Mouse (Mus musculus) layer of hippocampus, adult 9-11 months (tissue): ENCODE data around the gene Tubg1.

Source experiments
- DNase-seq: peaks from one replicate; pipeline ENCODE4 v3.0.0; 2022

The Tubg1 gene

GRCm38 (mm10) chr11:101167211-101167962 is 47.6 kb downstream of the Tubg1 start:
- no peak for DNase-seq

- DNase-seq: no peak
Measured at GRCm38 (mm10) chr11:101167963-101168300, 48.2 kb downstream of the Tubg1 start.

DNA sequence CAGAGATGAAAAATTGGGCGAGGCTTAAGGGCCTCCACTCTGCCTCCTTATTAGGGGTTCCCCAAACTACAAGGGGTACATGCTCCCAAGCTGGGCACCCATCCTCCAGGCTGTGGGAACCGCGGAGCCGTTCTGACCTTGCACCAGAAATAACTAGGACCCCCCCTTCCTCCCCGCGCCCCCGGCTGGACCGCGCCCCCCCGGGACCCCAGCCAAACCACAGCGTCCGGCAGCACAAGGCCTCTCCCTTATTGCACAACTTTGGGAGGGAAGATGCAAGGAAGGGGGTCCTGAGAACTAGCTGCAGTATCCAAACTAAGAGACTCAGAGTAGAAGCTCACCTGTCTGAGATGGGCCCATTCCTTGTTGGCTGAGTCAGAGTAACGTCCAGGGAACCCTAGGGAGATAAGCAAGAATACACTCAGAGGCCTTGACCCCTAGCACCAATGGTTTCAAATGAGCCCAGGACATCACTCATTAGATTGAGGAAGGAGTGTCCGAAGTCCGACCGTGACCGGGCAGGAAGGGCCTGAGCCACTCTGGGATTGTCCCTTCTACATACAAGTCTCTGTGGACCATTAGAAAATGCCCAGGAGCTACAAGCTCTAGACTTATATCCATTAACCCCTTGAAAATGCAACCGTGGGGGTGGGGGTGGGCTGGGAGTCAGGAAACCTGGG is 48.7 kb downstream of the Tubg1 start:
- DNase-seq: no peak

- no peak for DNase-seq
Measured at GRCm38 (mm10) chr11:101169301-101170107, 49.8 kb downstream of the Tubg1 start.

DNA sequence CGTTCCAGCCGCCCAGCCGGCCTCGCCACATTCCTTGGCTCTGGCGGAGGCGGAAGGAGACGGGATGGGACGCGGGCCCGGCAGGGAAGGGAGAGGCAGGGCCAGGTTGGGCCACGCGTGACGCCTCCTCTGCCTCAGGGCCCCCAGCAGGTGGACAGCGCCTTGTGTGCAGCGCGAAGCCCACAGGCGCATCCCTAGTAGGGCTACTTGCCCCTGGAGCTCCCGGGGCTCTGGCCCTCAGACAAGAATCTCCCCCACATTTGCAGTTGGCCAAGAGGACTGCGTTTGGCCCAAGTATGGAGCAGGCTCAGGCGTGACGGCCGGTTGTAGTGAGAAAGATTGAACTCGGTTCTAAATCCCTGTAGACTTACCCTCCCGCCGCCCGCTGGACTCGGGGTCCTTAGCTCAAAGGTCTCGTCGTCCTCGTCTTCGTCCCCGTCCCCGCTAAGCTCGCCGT is 50.6 kb downstream of the Tubg1 start, which contains the start of gene Cntnap1:
TSS of gene Cntnap1 (plus strand) at position 170 of the 457 bp plus-strand sequence.
- no peak for DNase-seq

- peak; percentile 99 for DNase-seq
Measured at GRCm38 (mm10) chr11:101170811-101171610, 51.3 kb downstream of the Tubg1 start, which contains the start of gene Plekhh3. Gene Plekhh3, minus strand, starts transcription at chr11:101171351.

DNA sequence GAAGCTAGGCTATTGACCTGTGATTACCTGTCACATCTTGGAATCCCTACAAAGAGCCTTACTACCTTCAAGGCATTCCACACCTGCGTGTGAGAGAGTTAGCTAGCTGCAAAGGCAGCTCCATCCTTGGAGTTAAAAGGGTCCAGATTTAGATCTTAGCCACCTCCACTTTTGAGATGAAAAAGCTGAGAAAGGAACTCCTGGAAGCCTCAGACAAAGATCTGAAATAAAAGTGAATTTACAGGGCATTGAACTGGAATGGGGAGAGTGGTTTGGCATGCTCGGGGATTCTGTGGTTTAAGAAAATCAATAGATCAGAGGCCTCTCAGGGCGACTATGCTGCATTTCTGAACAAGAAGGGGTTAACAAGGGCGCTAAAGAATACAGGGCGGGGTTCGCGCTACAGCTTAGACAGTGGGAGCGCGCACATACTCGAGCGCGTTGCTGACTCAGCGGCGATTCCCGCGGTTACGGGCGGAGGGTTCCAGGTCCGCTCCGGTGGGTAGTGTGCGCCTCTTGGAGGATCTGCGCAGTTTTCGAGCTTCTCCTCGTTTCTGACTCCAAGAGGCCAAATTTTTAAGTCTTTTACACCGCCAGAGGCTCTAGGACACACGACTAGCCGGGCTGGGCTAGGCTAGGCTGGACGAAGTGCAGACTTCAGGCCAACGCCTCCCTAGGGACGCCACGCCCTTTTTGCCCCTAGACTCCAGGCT is 52.1 kb downstream of the Tubg1 start:
- peak; percentile 61 for DNase-seq

GRCm38 (mm10) chr11:101172434-101172815 is 52.7 kb downstream of the Tubg1 start:
- no peak for DNase-seq

GRCm38 (mm10) chr11:101173112-101173511 is 53.4 kb downstream of the Tubg1 start:
- DNase-seq: no peak

DNA sequence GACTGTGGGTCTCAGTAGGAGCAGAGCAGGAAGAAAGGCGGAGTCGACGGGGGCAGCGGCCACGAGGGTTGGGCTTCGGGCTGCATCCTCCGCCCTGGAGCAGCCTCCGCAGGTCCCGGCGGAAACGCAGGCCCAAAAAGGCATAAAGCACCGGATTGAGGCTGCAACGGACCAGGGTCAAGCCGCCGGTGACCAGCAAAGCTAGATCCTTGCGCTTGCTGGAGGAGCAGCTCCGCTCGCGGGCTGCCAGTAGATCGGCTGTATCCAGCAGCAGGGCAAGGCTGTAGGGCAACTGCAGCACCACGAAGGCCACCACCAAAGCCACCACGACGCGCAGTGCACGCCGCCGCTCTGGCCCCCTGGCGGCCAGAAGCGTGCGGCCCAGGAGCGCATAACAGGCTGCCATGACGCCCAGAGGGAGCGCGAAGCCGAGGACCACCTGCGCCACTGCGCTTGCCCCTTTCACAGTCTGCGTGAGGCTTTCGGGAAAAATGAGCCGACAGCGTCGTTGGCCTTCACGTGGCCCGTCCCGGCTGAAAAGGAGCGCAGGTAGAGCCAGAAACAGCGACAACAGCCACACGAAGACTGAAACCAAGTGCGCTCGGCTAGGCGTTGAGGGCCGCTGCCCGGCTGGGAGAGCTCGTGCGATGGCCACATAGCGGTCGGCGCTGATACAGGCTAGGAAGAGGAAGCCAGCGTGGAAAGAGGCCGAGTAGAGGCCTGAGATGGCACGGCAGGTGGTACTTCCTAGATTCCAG is 54.1 kb downstream of the Tubg1 start:
- DNase-seq: no peak

DNA sequence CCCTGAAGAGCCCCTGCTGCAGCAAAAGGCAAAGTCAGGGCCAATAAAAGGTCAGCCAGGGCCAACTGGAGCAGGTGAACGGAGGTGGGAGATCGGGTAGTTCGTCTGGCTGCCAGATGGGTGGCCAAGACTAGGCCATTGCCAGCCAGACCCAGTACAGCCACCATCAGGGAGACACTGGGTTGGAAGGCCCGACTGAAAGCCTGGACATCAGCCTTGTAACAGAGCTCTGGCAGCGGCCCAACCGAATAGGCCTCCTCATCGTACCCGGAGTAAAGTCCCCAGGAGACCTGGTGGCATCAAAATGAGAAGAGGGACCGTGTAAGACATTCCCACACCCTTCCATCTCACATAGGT is 54.6 kb downstream of the Tubg1 start:
- no peak for DNase-seq

GRCm38 (mm10) chr11:101174851-101175628 is 55.3 kb downstream of the Tubg1 start, which contains the start of gene Ccr10:
Gene Ccr10, minus strand, starts transcription at chr11:101175443.
- DNase-seq: no peak

- peak; percentile 61 for DNase-seq
Measured at GRCm38 (mm10) chr11:101175636-101176116, 55.9 kb downstream of the Tubg1 start.
